Mouse (Mus musculus) left cerebral cortex, adult 18-20 months (tissue): ENCODE data around the gene Actr3b. TPM values are rescaled to one million over a fixed set of nuclear protein-coding genes. Genes with fewer than 3 reads are reported as not detected.
A peak's percentile ranks its signal among the peaks of the same experiment; 100 is the strongest.
"Not testable (repeated sequence)": the region's sequence is repeated elsewhere in the genome, so short reads cannot be mapped to it uniquely, and the experiment has no call there.

Experiments used
- DNase-seq, 2 experiments: peaks; one replicate each; pipeline ENCODE4 v3.0.0; 2021 to 2022; ENCODE audit warnings: low spot score in 2 of 2, mixed read lengths in 1 of 2
- total RNA-seq, 2 experiments: library from RNA; stranded (reverse); gene quantifications; 2 replicates each; pipeline ENCODE4 v1.2.3; 2021

Gene Actr3b
- total RNA-seq, 2 experiments from 2014 or later = 115 to 117 TPM

- no peak for DNase-seq
Measured at GRCm38 (mm10) chr5:25772456-25772855, 12.7 kb downstream of the Actr3b start.

- DNase-seq = peak; percentile 60 to 80
Measured at GRCm38 (mm10) chr5:25773921-25774790, 14.4 kb downstream of the Actr3b start.

- DNase-seq = no peak
Measured at GRCm38 (mm10) chr5:25791570-25791969, 31.8 kb downstream of the Actr3b start.

- DNase-seq = peak; percentile 19 to 45
Measured at GRCm38 (mm10) chr5:25797776-25798175, 38.0 kb downstream of the Actr3b start.

- peak; percentile 28 to 61 for DNase-seq
Measured at GRCm38 (mm10) chr5:25800929-25801328, 41.1 kb downstream of the Actr3b start.

GRCm38 (mm10) chr5:25801744-25802143 lies 41.9 kb downstream of the Actr3b start:
- DNase-seq = peak; percentile 33 to 39

- DNase-seq = no peak
Measured at GRCm38 (mm10) chr5:25804569-25804968, 44.8 kb downstream of the Actr3b start.

- DNase-seq = no peak
Measured at GRCm38 (mm10) chr5:25812922-25813321, 53.1 kb downstream of the Actr3b start.

- DNase-seq = no peak
Measured at GRCm38 (mm10) chr5:25829308-25830094, 69.7 kb downstream of the Actr3b start.

GRCm38 (mm10) chr5:25830802-25831201 lies 71.0 kb downstream of the Actr3b start:
- DNase-seq = no peak

- peak; percentile 61 to 66 for DNase-seq
Measured at GRCm38 (mm10) chr5:25831624-25832023, 71.8 kb downstream of the Actr3b start.

- DNase-seq = peak; percentile 38 to 41
Measured at GRCm38 (mm10) chr5:25839400-25839799, 79.6 kb downstream of the Actr3b start.

- no peak for DNase-seq
Measured at GRCm38 (mm10) chr5:25846558-25846957, 86.8 kb downstream of the Actr3b start.

- DNase-seq = no peak
Measured at GRCm38 (mm10) chr5:25847154-25847553, 87.4 kb downstream of the Actr3b start.

GRCm38 (mm10) chr5:25848058-25848457 lies 88.3 kb downstream of the Actr3b start:
- DNase-seq = peak; percentile 61 to 64

GRCm38 (mm10) chr5:25866201-25866600 lies 106.4 kb downstream of the Actr3b start:
- DNase-seq = no peak

GRCm38 (mm10) chr5:25869880-25870279 lies 110.1 kb downstream of the Actr3b start:
- no peak for DNase-seq

GRCm38 (mm10) chr5:25870632-25871031 lies 110.8 kb downstream of the Actr3b start:
- no peak for DNase-seq

- no peak for DNase-seq
Measured at GRCm38 (mm10) chr5:25871342-25872023, 111.7 kb downstream of the Actr3b start.

GRCm38 (mm10) chr5:25873046-25873445 lies 113.2 kb downstream of the Actr3b start:
- DNase-seq = peak; percentile 24 to 26

GRCm38 (mm10) chr5:25875927-25876326 lies 116.1 kb downstream of the Actr3b start:
- not testable (repeated sequence) for DNase-seq
